Comparison of ENCODE assay signal across 19 mouse cellular contexts in genomic region chr13:3700752-3701151, GRCm38 (mm10).
DNase-seq lines count a peak whose midpoint lies in the region; ATAC-seq lines count a peak whose summit lies in the region.
"Had no signal": no experiment of that assay in that cellular context is flagged by ENCODE, and none has a peak within 500 bp of the region (broad histone marks: within the 10 kb centered on the region; RNA-seq: fewer than 3 reads in every experiment).

No protein-coding gene starts in this region.

- H3K9me3 ChIP-seq in embryonic facial prominence, embryonic 10.5 days: no peaks in the 10 kb centered on the region
- H3K9me3 ChIP-seq: forebrain, embryonic 13.5 days; heart, embryonic 13.5 days; hindbrain, embryonic 10.5 days; neural tube, embryonic 12.5 days; stomach, embryonic 15.5 days had no signal

- H3K4me3 ChIP-seq in embryonic facial prominence, embryonic 10.5 days: no peak overlapping the region
- H3K4me3 ChIP-seq: forebrain, embryonic 13.5 days; heart, embryonic 13.5 days; hindbrain, embryonic 10.5 days; neural tube, embryonic 12.5 days; stomach, embryonic 15.5 days had no signal

- WGBS in embryonic facial prominence, embryonic 10.5 days: 77% methylated on average over 4 of the region's 4 CpGs

- ATAC-seq in erythroblast, adult 5-6 weeks (replicated peaks; ENCODE audit: low FRiP score, poor library complexity, severe bottlenecking): no peak
- ATAC-seq: forebrain, embryonic 13.5 days had no signal

- H3K36me3 ChIP-seq in embryonic facial prominence, embryonic 10.5 days (replicated peaks): no peaks in the 10 kb centered on the region
- H3K36me3 ChIP-seq: heart, embryonic 13.5 days; hindbrain, embryonic 10.5 days; neural tube, embryonic 12.5 days; stomach, embryonic 15.5 days had no signal

- 0 out of 2 replicates have a peak overlapping the region, but pooled peaks have one; percentile 30 for H3K27ac ChIP-seq in embryonic facial prominence, embryonic 10.5 days (replicated peaks)
- H3K27ac ChIP-seq: forebrain, embryonic 13.5 days; heart, embryonic 13.5 days; hindbrain, embryonic 10.5 days; neural tube, embryonic 12.5 days; stomach, embryonic 15.5 days had no signal

- DNase-seq in kidney, adult 11 months: peak; percentile 52
- no peak for DNase-seq in kidney, postnatal 10 days
- DNase-seq in embryonic facial prominence, embryonic 10.5 days (ENCODE audit: low spot score): no peak
- peak; percentile 43 to 69 for DNase-seq in kidney, adult 8-10 months
- peak; percentile 48 to 69 for DNase-seq in kidney, postnatal 36 days
- no peak for DNase-seq in frontal cortex, postnatal 14 days (ENCODE audit: low spot score in 2 of 2)
- no peak for DNase-seq in left cerebral cortex, adult 8-10 months (ENCODE audit: low spot score in 2 of 2)
- DNase-seq: adrenal gland, adult 2 months; cerebellum, postnatal 10 days; embryo, embryonic 11 days; lung, postnatal 4 days; thymus, postnatal 25 days had no signal

- peaks cover 35% of the 10 kb centered on the region for H3K4me1 ChIP-seq in embryonic facial prominence, embryonic 10.5 days
- H3K4me1 ChIP-seq: forebrain, embryonic 13.5 days; neural tube, embryonic 12.5 days; stomach, embryonic 15.5 days had no signal

- H3K27me3 ChIP-seq in embryonic facial prominence, embryonic 10.5 days (replicated peaks; ENCODE audit: low read depth, poor library complexity, severe bottlenecking): no peaks in the 10 kb centered on the region
- H3K27me3 ChIP-seq: CH12.LX; forebrain, embryonic 13.5 days; heart, embryonic 13.5 days; neural tube, embryonic 12.5 days; stomach, embryonic 15.5 days had no signal

Comparison
In these comparisons a context has a peak if more than half of its experiments do, and no peak if none do; other contexts are left out.
1. DNase-seq: peak in kidney, adult 11 months (single experiment), kidney, adult 8-10 months (2 of 2) and kidney, postnatal 36 days (2 of 2); none in kidney, postnatal 10 days (single experiment), embryonic facial prominence, embryonic 10.5 days (single experiment), frontal cortex, postnatal 14 days (0 of 2) and left cerebral cortex, adult 8-10 months (0 of 2).